Mouse (Mus musculus) CD4-positive, CD25-positive, alpha-beta regulatory T cell, adult 2 months (primary cell): Measurements from ENCODE around the gene Taf4.

Source experiments
- DNase-seq: peaks from one replicate; pipeline ENCODE4 v3.0.0-alpha.2; 2012; ENCODE audit warnings: low read depth, low spot score

The Taf4 gene

DNA sequence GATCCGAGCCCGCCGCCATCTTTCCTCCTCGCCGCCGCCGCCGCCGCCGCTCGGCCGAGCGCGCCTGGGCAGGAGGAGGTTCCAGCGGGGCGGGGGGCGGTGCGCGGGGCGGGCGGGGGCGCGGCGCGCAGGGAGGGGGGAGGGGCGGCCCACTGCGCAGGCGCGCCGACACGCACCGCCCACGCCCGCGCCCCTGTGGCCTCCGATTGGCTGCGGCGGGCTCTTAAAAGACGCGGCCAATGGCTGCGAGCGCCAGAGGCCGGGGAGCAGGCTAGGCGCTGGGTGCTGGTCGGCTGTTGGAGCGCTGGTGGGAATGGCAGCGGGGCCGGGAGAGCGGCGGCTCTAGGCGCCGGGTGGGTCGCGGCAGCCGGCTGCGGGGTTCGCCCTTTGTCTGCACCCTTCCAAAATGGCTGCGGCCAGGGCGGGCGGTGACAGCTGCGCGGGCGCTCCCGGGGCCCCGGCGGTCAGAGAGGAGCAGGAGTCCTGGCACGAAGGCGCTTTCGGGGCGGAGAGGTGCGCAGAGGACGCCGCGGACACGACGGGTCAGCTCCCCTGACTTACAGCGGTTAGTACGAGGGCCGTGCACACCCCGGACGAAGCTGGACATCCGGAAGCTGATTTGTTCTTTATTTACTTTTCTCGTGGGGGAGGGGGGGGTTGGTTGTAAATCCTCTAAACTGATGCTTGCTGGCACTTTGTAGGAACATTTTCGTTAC lies at the start of gene Taf4:
Gene Taf4 (minus strand): TSS at position 19 of the 716 bp plus-strand sequence.
- DNase-seq = peak; percentile 93

DNA sequence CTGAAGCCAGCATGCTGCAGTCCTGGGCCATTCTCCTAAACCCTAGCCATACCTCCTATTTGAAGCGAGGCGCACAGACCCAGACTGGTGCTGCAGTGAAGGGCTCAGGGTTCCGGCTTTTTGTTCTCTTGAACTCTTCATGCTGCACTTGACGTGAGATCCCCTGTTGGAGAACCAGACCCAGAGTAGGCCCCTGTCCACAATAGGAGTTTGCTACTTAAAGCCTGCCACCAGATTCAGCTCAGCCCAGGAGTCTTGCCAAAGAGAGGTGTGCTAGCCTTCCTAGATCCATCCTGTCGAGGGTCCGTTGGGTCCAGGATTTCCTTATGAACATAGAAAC lies 49.4 kb upstream of the Taf4 start:
- no peak for DNase-seq

DNA sequence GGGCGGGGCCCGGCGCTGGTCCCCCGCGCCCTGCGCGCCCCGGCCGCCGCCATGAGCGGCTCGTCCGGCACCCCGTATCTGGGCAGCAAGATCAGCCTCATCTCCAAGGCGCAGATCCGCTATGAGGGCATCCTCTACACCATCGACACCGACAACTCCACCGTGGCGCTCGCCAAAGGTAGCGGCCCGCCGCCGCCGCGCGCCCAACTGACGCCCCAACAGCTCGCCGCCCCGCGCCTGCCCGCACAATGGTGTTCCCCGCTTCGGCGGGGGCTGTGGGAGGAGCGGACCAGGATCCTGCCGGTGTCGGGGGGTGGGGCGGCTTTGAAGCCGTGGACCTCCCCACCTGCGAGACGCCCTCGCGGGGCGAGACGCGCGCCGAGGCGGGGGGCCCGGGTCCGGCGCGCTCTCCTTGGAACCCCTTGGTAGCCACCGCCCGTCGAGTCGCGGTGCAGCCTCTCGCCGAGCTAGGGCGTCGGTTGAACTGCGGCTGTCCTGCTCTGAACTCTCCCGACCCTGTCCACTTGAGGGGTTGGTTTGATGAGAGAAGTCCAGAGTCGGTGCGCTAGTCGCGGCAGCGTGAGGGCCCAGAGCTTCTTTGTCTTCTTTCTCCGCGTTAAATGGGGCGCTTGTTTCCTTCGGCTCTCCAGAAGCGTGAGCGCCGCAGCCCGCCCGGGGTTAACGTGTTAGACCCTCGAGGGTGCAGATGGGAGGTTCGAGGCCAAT lies 48.9 kb upstream of the Taf4 start:
- DNase-seq = no peak

DNA sequence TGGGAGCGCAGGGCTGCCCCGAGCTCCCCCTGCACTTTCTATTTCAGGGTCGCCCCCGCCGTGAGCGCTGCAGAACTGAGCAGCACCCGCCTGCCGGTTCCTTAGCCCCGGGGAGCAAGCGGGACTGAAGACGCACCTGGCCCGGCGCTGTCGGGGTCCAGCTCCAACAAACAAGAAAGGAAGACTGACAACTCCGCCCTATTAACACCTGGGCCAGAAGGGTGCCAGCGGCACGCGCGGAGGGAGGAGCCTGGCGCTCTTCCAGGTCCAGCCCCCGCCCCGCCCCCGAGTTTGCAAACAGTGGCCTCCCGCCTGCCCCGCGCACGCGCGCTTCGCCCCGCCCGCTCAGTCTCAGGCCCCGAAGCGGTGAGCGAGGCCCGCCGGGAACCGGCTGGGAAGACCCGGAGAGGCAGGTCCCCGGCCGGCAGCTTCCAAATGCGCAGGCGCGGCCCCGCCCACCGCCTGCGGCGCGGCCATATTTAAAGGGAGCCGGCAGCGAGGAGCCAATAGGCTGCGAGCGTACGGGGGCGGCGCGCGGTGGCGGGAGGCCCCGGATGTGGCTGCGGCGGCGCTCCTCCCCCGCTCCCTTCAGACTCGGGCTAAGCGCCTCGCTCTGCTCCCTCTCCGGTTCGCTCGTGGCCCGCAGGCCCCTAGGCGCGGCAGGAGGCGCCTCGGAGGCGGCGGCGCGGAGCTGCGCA lies 48.1 kb upstream of the Taf4 start, which contains the start of gene Lsm14b:
Gene Lsm14b (plus strand): TSS at position 587 of the 698 bp plus-strand sequence.
- DNase-seq = peak; percentile 100

DNA sequence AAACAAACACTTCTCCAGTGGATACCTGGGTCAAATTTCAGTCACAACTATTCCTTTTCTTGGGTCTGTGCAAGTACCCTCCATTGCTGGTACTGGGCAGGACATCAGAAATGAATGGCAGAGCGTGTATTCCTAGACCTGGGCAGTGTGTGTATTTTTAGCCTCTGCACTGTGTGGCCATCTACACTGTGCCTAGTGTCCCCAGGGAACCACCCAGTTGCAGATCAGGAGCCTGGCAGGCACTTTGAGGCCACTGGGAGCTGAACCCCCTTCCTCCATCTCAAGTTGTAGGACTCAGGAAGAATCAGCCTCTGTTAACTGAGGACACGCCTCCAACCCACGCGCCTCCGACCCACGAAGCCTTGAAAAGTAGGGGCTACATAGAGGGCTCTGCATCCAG lies 46.3 kb upstream of the Taf4 start:
- DNase-seq = no peak

DNA sequence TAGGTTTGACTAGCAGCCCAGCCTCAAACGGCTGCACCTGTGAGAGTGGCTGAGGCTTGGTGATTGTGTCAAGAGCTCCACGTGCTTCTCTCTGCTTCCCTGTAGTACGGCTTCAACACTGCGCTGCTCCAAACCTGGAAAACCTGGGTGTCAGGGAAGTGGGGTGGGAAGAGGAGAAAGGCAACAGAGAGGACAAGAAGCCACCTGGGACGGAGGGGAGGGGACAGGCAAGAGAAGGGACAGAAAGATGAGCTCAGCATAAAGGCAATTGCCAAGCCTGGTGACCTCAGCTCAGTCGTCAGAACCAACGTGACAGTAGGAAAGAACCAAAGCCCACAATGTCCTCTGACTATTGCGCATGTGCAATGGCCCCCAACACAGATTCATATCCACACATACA lies 44.5 kb upstream of the Taf4 start:
- DNase-seq = no peak

DNA sequence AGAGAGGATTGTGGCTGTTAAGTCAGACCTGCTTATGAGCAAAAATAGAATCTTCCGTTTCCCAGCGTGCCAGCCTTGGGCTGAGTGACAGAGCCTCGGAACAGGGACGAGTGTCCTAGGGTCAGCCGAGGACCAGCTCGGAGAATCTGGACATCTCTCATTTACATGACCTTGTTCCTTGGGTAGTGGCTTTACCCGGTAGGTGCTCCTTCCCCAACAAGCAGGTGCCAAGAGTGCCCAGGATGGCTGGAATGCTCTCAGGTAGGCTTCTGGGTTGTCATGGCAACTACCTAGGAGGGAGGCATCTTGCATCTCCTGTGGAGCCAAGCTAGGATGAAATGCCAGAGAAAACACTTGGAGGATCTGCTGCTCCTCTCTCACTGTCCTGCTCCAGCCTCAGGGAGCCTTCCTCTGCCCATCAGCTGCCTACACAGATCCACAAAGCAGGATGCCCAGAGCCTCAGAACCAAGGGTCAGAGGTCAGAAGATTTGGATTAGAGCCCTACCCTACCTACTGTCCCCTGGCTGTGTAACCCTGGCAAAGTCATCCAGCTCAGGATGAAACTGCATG lies 43.7 kb upstream of the Taf4 start:
- DNase-seq = no peak

DNA sequence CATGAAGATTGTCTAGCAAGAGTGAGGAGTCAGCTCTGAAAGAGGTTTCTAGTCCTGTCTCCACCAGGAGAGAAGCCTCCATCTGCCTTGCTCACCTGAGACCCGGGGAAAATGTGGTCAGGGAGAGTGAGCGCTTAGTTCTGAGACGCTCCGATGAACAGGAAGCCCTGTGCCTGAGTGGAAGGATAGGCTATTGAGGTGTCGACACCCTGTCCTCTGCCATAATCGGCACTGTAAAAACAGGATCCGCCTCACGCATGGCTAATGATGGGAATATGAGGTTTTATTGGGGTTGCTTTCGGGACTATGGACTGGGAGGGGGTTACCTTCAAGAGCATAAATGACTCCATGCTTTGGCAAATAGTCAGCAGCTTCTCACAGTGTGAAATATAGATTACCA lies 42.1 kb upstream of the Taf4 start:
- no peak for DNase-seq

DNA sequence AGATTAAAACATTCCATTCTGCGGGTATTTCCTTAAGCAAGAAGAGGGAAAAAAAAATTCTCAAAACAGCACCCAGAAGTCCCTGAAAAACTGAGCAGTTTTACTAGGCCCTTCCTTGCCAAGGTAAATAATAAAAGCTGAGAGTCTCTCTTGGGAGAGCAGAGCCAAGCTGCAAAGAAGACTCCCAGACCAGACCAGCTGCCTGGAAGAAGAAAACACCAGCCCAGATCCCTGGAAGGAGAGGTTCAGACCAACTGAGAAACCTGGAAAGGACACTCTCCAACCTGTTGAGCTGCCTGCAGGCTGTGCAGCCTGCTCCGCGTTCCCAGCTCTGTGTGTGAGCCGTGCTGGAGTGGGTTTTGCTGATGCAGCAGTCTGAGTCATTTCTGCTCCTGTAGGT lies 41.2 kb upstream of the Taf4 start:
- DNase-seq = no peak

DNA sequence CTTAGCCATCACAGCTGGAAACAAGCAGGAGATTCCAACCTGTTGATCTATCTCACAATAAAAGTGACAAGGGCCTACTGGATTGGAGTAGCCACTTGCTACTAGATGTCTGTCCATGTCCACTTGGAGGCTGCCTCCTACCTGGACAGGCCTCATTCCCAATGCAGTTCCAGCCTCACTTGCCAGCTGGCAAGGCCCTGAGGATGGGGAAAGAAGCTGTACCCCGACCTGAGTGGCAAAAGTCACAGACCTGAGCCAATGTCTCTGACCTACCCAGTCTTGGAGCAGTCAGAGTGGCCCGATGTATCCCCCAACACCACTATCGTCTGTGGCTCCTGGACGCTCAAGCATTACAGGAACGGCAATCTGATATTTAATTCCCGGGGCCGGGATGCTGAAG lies 37.2 kb upstream of the Taf4 start:
- no peak for DNase-seq

DNA sequence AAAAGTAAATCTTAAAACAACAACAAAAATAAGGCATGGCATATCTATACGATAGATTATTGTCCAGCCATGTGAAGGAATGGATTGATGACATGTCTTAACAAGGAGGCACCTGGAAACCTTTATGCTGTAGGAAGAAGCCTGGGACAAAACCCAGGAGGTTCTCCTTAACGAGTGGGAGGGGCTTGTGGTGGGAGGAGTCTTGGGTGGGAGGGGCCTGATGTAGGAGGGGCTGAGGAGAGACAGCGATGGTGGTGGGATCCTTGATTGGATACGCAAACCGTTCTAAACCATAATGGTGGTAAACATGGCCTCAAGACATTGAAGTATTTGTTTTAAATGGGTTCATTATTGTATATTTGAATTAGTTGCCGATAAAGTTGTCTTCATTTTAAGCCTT lies 34.9 kb upstream of the Taf4 start:
- DNase-seq = no peak

DNA sequence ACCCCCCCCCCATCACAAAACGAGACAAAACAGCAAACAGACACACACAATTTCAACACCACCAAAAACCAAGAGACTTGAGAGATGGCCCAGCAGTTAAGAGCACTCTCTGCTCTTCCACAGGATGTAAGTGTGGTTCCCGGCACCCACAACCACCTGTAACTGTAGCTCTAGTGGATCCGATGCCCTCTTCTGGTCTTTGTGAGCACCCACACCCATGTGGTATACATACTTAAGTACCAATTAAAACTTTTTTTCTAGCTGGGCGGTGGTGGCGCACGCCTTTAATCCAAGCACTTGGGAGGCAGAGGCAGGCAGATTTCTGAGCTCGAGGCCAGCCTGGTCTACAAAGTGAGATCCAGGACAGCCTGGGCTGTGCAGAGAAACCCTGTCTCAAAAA lies 34.2 kb upstream of the Taf4 start:
- no peak for DNase-seq

DNA sequence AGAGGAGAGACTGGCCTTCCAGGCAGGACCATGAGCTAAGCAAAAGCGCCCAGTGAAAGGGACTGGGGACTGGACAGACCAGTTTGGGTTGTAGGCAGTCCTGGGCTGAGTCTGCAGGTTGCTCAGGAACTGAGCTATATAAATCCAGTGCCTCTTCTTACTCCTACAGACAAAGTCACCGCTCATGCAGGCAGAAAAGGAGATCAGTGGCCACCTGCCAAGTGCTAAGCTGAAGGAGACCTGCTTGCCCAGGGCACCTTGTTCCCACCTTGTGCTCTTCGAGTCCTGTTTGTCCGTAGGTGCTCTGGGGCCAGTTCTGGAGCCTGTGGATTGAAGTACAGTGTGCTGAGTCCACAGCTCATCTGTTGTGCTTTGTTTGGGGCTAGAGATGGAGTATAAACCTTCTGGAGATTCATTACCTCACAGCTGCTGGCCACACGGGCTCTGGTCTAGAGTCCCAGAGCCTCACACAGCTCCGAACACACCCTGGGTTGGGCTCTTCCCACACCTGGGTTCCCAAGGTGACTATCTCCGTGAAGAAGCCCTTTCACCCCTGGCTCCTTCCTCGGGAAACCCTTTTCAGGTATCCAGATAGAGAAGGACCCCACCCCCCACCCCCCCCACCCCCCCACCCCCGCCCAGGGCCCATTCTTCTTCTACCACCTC lies 30.0 kb upstream of the Taf4 start:
- DNase-seq = no peak

DNA sequence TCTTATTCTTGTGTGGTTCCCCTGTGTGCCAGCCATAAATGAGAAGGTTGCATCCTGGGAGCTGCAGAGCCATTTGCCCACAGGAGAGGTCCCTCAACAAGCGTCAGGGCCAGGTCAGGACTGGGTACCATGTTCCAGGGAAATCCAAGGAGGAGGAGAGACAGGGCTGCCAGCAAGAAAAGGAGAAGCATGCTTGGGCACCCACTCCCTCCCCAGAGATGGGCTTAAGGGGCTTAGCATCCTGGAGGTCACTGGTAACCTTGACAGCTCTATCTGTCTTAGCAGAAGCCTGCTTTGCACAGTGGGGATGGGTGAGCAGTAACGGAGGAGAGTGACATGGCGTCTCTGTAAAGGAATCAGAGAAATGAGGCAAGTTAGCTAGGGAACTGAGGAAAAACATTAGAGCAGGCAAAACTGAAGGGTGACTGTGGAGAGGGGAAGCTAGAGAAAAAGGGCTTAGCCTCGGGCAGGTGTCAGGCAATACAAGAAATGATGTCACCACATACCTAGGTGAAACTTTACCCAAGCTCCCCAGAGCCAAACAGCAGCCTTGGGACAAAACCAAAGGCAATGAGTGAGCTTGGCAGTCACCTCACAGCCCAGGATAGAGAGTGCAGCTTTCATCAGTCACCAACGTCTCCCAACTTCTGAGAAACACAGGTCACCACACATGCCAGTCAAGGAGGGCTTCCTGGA lies 29.4 kb upstream of the Taf4 start:
- no peak for DNase-seq

DNA sequence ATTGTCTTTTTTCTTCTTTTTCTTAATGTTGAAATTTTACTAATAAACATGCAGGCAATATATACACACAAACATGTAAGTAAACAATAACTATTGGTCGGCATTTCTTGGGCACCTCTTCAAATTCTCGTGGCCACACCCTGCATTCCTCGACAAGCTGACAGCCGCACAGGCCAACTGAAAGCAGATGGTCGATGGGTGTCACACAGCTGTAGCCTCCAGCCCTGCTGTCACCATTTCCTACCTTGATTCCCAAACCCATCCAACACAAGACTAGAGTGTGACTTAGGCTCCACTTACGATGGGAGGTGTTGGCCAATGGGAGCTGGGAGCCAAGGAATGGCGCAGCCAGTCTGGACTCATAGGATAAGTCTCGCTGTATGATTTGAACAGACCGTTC lies 25.2 kb upstream of the Taf4 start:
- DNase-seq = no peak

DNA sequence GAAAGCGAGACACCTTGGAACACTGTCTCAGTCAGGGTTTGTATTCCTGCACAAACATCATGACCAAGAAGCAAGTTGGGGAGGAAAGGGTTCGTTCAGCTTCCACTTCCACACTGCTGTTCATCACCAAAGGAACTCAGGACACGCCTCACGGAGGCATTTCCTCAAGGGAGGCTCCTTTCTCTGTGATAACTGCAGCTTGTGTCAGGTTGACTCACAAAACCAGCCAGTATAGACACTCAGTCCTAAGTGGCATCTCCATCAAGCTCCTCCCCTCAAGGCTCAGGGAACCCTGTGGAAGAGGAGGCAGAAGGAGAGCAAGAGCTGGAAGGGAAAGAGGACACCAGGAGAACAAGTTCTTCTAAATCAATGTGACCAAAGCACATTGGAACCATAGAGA lies 22.0 kb upstream of the Taf4 start:
- no peak for DNase-seq

DNA sequence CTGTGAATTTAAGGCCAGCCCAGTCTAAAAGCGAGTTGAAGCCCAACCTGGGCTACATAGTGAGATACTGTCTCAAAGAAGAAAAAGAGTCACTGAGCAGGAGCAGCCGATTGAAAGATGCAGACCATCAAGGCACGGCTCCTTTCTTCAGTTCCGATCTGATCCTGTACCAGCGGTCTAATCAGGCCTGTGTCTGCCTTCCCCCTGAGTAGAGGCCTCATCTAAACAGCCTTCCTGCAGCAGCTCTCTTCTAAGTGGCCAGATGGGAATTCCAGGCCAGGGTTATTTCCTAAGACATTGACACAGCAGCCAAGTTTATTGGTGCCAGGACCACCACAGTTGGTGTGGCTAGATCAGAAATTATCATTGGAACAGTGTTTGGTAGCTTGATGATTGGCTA lies 16.6 kb upstream of the Taf4 start:
- no peak for DNase-seq

DNA sequence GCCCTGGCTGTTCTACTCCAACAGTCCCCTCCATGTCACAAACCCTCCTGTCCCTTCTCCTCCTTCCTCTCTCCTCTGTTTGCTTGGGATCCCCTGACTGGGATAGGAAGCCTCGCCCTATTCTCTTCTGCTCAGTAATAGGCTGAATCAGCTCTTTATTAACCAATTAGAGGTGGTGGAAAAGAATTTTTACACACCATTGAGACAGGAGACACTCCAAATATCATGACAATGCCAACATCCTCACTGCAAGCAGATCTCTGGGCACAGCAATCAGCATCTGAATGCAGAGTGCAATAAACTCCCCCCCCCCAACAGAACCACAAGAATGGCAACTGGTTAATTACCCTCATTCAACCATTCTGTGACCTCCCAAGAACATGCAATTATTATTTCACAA lies 12.7 kb upstream of the Taf4 start:
- DNase-seq = no peak

DNA sequence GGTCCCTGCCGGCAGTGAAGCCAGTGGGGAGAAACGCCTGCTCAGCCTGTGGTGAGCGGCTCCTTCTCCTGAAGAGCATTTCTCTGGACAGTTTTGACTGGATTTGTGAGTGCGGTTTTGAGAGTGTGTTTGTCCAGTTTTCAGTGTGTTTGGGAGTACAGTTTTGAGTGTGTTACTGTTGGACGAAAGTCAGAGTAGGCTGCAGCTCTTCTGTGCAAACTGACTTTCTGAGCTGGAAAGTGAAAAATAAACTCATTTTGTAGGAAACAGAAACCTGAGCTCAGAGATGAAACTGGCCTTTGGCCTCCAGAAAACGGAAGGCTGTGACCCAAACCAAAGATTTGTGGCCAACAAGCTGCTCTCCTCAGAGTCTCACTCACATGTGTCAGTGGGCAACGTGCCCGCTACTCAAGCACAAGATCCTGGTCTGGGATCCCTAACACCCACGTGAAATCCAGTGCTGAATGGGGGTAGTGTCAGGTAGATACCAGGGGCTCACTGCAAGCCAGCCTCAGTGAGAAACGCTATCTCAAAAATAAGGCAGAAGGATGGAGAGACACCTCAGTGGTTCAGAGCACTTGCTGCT lies 10.1 kb upstream of the Taf4 start:
- DNase-seq = no peak

DNA sequence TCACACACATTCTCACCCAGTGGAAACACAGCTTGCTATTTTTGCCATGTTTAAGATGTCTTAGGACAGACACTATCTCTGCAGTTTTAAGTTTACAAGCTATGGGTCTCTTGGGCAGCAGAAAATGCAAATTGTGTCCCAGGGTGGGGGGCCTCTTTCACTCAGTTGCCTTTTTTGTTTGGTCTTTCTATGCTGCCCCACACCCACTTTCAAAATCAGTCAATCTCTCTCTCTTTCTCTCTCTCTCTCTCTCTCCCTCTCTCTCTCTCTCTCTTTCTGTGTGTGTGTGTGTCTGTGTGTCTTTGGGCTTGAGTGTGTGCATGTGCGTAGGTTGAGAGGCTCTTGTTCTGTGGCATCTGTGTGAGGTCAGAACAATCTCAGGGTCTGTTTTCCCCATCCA lies 9.2 kb upstream of the Taf4 start:
- DNase-seq = no peak

DNA sequence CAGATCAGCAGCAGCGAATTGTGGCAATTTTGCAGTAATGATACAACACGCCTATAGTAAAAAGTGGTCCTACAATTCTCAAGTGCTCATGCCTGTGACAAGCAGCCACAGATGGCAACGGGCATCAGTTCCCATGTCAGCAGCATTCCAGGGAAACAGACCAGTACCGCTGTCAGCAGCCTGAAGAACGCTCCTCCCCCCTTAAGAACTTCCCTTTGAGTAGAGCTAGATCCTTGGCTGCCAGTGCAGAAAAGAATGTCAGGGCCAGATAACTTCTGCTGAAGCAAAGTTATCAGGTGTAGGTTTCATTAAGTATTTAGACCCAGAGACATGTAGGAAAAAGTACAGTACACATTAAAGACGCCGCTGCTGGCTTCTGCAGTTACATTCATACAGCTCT lies 8.4 kb upstream of the Taf4 start:
- DNase-seq = no peak
